Mouse (Mus musculus): ENCODE measurements at regions not wholly inside any gene's neighbourhood (a gene's known extent, or its start where the extent isn't known, plus 50 kb on each side); places are given as distances from the start of the nearest gene placed in this dataset.
A peak's percentile ranks its signal among the peaks of the same experiment; 100 is the strongest.

- no peak for DNase-seq (ENCODE audit: low read depth)
Observed at GRCm38 (mm10) chr9:102449366-102449765, 56.2 kb upstream of the Ky start.

- peak; percentile 9 for DNase-seq (ENCODE audit: low read depth)
Observed at GRCm38 (mm10) chr9:102446066-102446465, 59.5 kb upstream of the Ky start.

- no peak for DNase-seq (ENCODE audit: low read depth)
Observed at GRCm38 (mm10) chr9:102442198-102442842, 63.2 kb upstream of the Ky start.

- DNase-seq (ENCODE audit: low read depth), result no peak
Observed at GRCm38 (mm10) chr9:102437641-102438040, 67.9 kb upstream of the Ky start.

- no peak for DNase-seq (ENCODE audit: low read depth)
Observed at GRCm38 (mm10) chr9:102436378-102436777, 69.2 kb upstream of the Ky start.

- no peak for DNase-seq (ENCODE audit: low read depth)
Observed at GRCm38 (mm10) chr9:102428031-102428430, 73.5 kb upstream of the Ephb1 start.

- no peak for DNase-seq (ENCODE audit: low read depth)
Observed at GRCm38 (mm10) chr9:102424672-102425345, 70.3 kb upstream of the Ephb1 start.

GRCm38 (mm10) chr9:102423919-102424671 lies 69.6 kb upstream of the Ephb1 start:
- no peak for DNase-seq (ENCODE audit: low read depth)

- no peak for DNase-seq (ENCODE audit: low read depth)
Observed at GRCm38 (mm10) chr9:102423465-102423918, 69.0 kb upstream of the Ephb1 start.

GRCm38 (mm10) chr9:102421826-102422225 lies 67.3 kb upstream of the Ephb1 start:
- DNase-seq (ENCODE audit: low read depth), result no peak

GRCm38 (mm10) chr9:102420196-102420595 lies 65.7 kb upstream of the Ephb1 start:
- DNase-seq (ENCODE audit: low read depth), result no peak

GRCm38 (mm10) chr9:102413631-102414030 lies 59.1 kb upstream of the Ephb1 start:
- DNase-seq (ENCODE audit: low read depth), result no peak

GRCm38 (mm10) chr9:102410666-102411065 lies 56.2 kb upstream of the Ephb1 start:
- no peak for DNase-seq (ENCODE audit: low read depth)

- no peak for DNase-seq (ENCODE audit: low read depth)
Observed at GRCm38 (mm10) chr9:102406017-102406416, 51.5 kb upstream of the Ephb1 start.
